Mouse (Mus musculus) c-Kit-positive CD71-positive TER-119-negative erythroid progenitor cells, embryonic 14.5 days (primary cell): Measurements from ENCODE around the gene Chrnb2.

ENCODE experiments used
- DNase-seq: peaks from one replicate; pipeline ENCODE4 v3.0.0-alpha.2; 2013; ENCODE audit warnings: low read depth

The Chrnb2 gene

GRCm38 (mm10) chr3:89714359-89715206, 49.8 kb downstream of the Chrnb2 start, which contains the start of gene Adar:
TSS of gene Adar (plus strand) at chr3:89715022.
- DNase-seq, result peak; percentile 66

DNA sequence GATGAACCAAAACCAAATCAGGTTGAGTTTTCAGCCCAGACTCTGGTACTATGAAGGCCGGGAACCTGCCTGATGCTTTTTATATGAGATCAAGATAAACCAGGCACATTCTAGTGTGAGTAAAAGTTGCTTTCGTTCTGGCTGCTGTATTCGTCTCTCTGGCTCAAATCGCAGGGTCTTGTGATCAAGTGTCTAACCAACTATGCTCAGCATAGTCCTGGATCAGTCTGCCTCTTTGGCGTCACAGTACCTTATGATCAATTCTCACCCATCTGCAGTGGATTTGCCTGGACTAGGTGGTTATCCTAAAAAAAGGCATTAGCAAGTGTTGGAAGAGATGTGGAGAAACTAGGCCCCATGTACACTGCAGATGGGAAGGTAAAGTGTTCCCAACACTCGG, 60.4 kb downstream of the Chrnb2 start:
- no peak for DNase-seq

DNA sequence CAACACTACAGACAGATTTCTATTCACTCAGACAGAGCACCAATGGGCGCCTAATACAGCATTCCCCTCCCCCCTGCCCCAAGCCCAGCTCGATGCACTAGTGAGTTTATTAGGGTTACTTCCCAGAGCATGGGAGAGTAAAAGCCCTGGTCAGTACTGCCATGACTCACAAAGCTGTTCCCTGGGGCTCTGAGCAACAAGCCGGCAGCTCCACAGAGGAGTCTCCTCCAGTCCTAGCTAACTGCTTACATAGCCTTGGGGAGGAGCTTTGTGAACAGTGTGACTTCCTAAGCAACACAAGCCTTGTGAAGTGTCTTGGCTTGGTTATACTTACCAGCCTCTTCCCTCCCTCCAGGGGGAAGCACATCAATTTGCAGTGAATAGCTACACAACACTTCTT, 60.8 kb downstream of the Chrnb2 start:
- DNase-seq, result no peak

DNA sequence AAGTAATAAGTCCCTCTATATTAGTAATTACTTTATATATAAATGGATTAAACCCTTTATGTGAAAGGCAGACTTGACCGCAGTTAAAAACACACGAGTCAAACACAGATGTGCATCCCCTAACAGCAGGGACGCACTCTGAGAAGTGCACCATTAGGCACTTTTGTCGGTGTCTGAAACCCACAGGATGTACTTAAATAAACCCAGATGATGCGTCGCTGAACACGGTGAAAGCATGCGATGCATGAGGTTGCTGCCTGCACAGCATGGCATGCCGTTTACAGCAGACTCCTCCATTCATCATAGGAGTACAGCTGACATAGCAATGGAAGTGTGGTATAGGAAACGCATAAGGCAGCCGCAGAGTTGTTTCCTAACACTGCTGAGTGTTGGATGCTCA, 64.0 kb downstream of the Chrnb2 start:
- DNase-seq, result no peak

GRCm38 (mm10) chr3:89698958-89699357, 65.5 kb downstream of the Chrnb2 start:
- no peak for DNase-seq
